Mouse (Mus musculus): ENCODE data around the gene Rapsn. TPM values are rescaled to one million over a fixed set of nuclear protein-coding genes. Genes with fewer than 3 reads are reported as not detected.

Gene Rapsn
- polyA plus RNA-seq, 1 experiment from 2014 or later, result 0.94 TPM

GRCm38 (mm10) chr2:91082844-91083243, 47.4 kb downstream of the Rapsn start:
- no peak overlapping the region for H3K4me3 ChIP-seq (ENCODE audit: low read length)
- H3K4me1 ChIP-seq (ENCODE audit: control insufficient read depth, insufficient read depth, low read length), result peaks cover 5% of the 10 kb centered on the region; the same call in 1 of the 2 replicates
- ATAC-seq, result peak; percentile 12; the same call in 1 of the 2 replicates
- no peaks in the 10 kb centered on the region for H3K9me3 ChIP-seq (ENCODE audit: control insufficient read depth, low read length)
- H3K27ac ChIP-seq (ENCODE audit: low read length), result peak overlapping the region; percentile 34; the same call in 1 of the 2 replicates
- WGBS, result 67% methylated on average over 11 of the region's 11 CpGs
- H3K4me2 ChIP-seq (ENCODE audit: low read depth, low read length), result no peak overlapping the region
- H3K27me3 ChIP-seq (replicated peaks; ENCODE audit: control insufficient read depth, insufficient read depth, low read length), result no peaks in the 10 kb centered on the region
- H3K36me3 ChIP-seq (ENCODE audit: control insufficient read depth, insufficient read depth, low read length), result no peaks in the 10 kb centered on the region
- no peak overlapping the region for H3K9ac ChIP-seq (ENCODE audit: low read depth, low read length)

GRCm38 (mm10) chr2:91083366-91083940, 48.0 kb downstream of the Rapsn start:
- Histone ChIP-seq H3K4me3 (ENCODE audit: low read length) (no peak overlapping the region), H3K27me3 (replicated peaks; ENCODE audit: control insufficient read depth, insufficient read depth, low read length) (no peaks in the 10 kb centered on the region), H3K4me2 (ENCODE audit: low read depth, low read length) (no peak overlapping the region), H3K4me1 (ENCODE audit: control insufficient read depth, insufficient read depth, low read length) (peaks cover 2% of the 10 kb centered on the region; the same call in 1 of the 2 replicates), H3K9me3 (ENCODE audit: control insufficient read depth, low read length) (no peaks in the 10 kb centered on the region), H3K36me3 (ENCODE audit: control insufficient read depth, insufficient read depth, low read length) (no peaks in the 10 kb centered on the region), H3K9ac (ENCODE audit: low read depth, low read length) (no peak overlapping the region), H3K27ac (ENCODE audit: low read length) (peak overlapping the region; percentile 34; the same call in 1 of the 2 replicates)
- no peak for ATAC-seq
- WGBS, result 66% methylated on average over 1 of the region's 1 CpGs

- WGBS, result 81% methylated on average over 15 of the region's 15 CpGs
- Histone ChIP-seq H3K4me1 (ENCODE audit: control insufficient read depth, insufficient read depth, low read length) (no peaks in the 10 kb centered on the region), H3K27ac (ENCODE audit: low read length) (peak overlapping the region; percentile 2; the same call in 1 of the 2 replicates), H3K36me3 (ENCODE audit: control insufficient read depth, insufficient read depth, low read length) (no peaks in the 10 kb centered on the region), H3K9me3 (ENCODE audit: control insufficient read depth, low read length) (no peaks in the 10 kb centered on the region), H3K4me2 (ENCODE audit: low read depth, low read length) (no peak overlapping the region), H3K4me3 (ENCODE audit: low read length) (no peak overlapping the region), H3K9ac (ENCODE audit: low read depth, low read length) (peak overlapping the region; percentile 2; the same call in 1 of the 2 replicates), H3K27me3 (replicated peaks; ENCODE audit: control insufficient read depth, insufficient read depth, low read length) (no peaks in the 10 kb centered on the region)
- no peak for ATAC-seq
Observed at GRCm38 (mm10) chr2:91084179-91084820, 48.9 kb downstream of the Rapsn start.

GRCm38 (mm10) chr2:91085494-91086391, 50.3 kb downstream of the Rapsn start:
- Histone ChIP-seq H3K9ac (ENCODE audit: low read depth, low read length) (no peak overlapping the region), H3K4me2 (ENCODE audit: low read depth, low read length) (no peak overlapping the region), H3K4me1 (ENCODE audit: control insufficient read depth, insufficient read depth, low read length) (no peaks in the 10 kb centered on the region), H3K4me3 (ENCODE audit: low read length) (no peak overlapping the region), H3K36me3 (ENCODE audit: control insufficient read depth, insufficient read depth, low read length) (no peaks in the 10 kb centered on the region), H3K27me3 (replicated peaks; ENCODE audit: control insufficient read depth, insufficient read depth, low read length) (no peaks in the 10 kb centered on the region), H3K9me3 (ENCODE audit: control insufficient read depth, low read length) (no peaks in the 10 kb centered on the region), H3K27ac (ENCODE audit: low read length) (no peak overlapping the region)
- 87% methylated on average over 14 of the region's 14 CpGs for WGBS
- ATAC-seq, result no peak

GRCm38 (mm10) chr2:91086392-91087237, 51.2 kb downstream of the Rapsn start:
- ATAC-seq, result no peak
- H3K4me2 ChIP-seq (ENCODE audit: low read depth, low read length), result no peak overlapping the region
- WGBS, result 73% methylated on average over 9 of the region's 9 CpGs
- no peaks in the 10 kb centered on the region for H3K27me3 ChIP-seq (replicated peaks; ENCODE audit: control insufficient read depth, insufficient read depth, low read length)
- no peaks in the 10 kb centered on the region for H3K36me3 ChIP-seq (ENCODE audit: control insufficient read depth, insufficient read depth, low read length)
- no peak overlapping the region for H3K27ac ChIP-seq (ENCODE audit: low read length)
- H3K9me3 ChIP-seq (ENCODE audit: control insufficient read depth, low read length), result no peaks in the 10 kb centered on the region
- no peak overlapping the region for H3K9ac ChIP-seq (ENCODE audit: low read depth, low read length)
- H3K4me3 ChIP-seq (ENCODE audit: low read length), result no peak overlapping the region
- H3K4me1 ChIP-seq (ENCODE audit: control insufficient read depth, insufficient read depth, low read length), result no peaks in the 10 kb centered on the region

- no peaks in the 10 kb centered on the region for H3K27me3 ChIP-seq (replicated peaks; ENCODE audit: control insufficient read depth, insufficient read depth, low read length)
- no peak overlapping the region for H3K4me3 ChIP-seq (ENCODE audit: low read length)
- no peak overlapping the region for H3K4me2 ChIP-seq (ENCODE audit: low read depth, low read length)
- no peak for ATAC-seq
- H3K36me3 ChIP-seq (ENCODE audit: control insufficient read depth, insufficient read depth, low read length), result no peaks in the 10 kb centered on the region
- no peaks in the 10 kb centered on the region for H3K9me3 ChIP-seq (ENCODE audit: control insufficient read depth, low read length)
- H3K9ac ChIP-seq (ENCODE audit: low read depth, low read length), result no peak overlapping the region
- H3K4me1 ChIP-seq (ENCODE audit: control insufficient read depth, insufficient read depth, low read length), result no peaks in the 10 kb centered on the region
- 79% methylated on average over 9 of the region's 9 CpGs for WGBS
- H3K27ac ChIP-seq (ENCODE audit: low read length), result no peak overlapping the region
Observed at GRCm38 (mm10) chr2:91087453-91087852, 52.0 kb downstream of the Rapsn start.

- no peak for ATAC-seq
- no peaks in the 10 kb centered on the region for H3K9me3 ChIP-seq (ENCODE audit: control insufficient read depth, low read length)
- no peak overlapping the region for H3K9ac ChIP-seq (ENCODE audit: low read depth, low read length)
- 77% methylated on average over 9 of the region's 9 CpGs for WGBS
- H3K4me3 ChIP-seq (ENCODE audit: low read length), result no peak overlapping the region
- no peak overlapping the region for H3K27ac ChIP-seq (ENCODE audit: low read length)
- no peaks in the 10 kb centered on the region for H3K27me3 ChIP-seq (replicated peaks; ENCODE audit: control insufficient read depth, insufficient read depth, low read length)
- H3K36me3 ChIP-seq (ENCODE audit: control insufficient read depth, insufficient read depth, low read length), result no peaks in the 10 kb centered on the region
- no peaks in the 10 kb centered on the region for H3K4me1 ChIP-seq (ENCODE audit: control insufficient read depth, insufficient read depth, low read length)
- H3K4me2 ChIP-seq (ENCODE audit: low read depth, low read length), result no peak overlapping the region
Observed at GRCm38 (mm10) chr2:91088987-91089386, 53.6 kb downstream of the Rapsn start.

- Histone ChIP-seq H3K9me3 (ENCODE audit: control insufficient read depth, low read length) (no peaks in the 10 kb centered on the region), H3K27me3 (replicated peaks; ENCODE audit: control insufficient read depth, insufficient read depth, low read length) (no peaks in the 10 kb centered on the region), H3K4me2 (ENCODE audit: low read depth, low read length) (no peak overlapping the region), H3K9ac (ENCODE audit: low read depth, low read length) (no peak overlapping the region), H3K4me3 (ENCODE audit: low read length) (no peak overlapping the region), H3K4me1 (ENCODE audit: control insufficient read depth, insufficient read depth, low read length) (no peaks in the 10 kb centered on the region), H3K27ac (ENCODE audit: low read length) (no peak overlapping the region), H3K36me3 (ENCODE audit: control insufficient read depth, insufficient read depth, low read length) (no peaks in the 10 kb centered on the region)
- WGBS, result 70% methylated on average over 6 of the region's 6 CpGs
- ATAC-seq, result no peak
Observed at GRCm38 (mm10) chr2:91090208-91090607, 54.8 kb downstream of the Rapsn start.

Data from intestine, embryonic 16.5 days (tissue).